Mouse (Mus musculus) liver, adult (tissue): ENCODE data around the gene Sntb2.

Source experiments
- GATA4 ChIP-seq: IDR thresholded peaks from 2 replicates; pipeline ENCODE4 v1.6.1; 2014; ENCODE audit warnings: mild to moderate bottlenecking, low read length; ENCODE audit not compliant: insufficient replicate concordance

Gene Sntb2

DNA sequence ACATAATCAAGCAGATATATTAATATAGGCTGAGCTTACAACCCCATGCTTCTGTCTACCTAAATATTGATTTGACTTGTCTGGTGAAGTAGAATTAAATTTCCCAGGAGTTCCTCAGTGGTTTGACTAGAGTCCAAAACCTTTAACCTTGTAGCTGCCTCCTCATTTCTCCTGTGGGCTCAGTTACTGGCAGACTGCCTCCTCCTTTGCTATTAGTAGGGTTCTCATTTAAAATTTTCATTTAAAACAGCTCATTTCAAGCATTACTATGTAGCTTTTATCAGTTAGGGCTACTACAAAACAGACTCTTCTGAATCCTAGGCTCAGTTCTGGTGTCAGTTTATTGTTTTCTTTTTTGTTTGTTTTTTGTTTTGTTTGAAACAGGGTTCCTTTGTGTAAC lies 50.4 kb downstream of the Sntb2 start:
- TF ChIP-seq GATA4 = no peak

DNA sequence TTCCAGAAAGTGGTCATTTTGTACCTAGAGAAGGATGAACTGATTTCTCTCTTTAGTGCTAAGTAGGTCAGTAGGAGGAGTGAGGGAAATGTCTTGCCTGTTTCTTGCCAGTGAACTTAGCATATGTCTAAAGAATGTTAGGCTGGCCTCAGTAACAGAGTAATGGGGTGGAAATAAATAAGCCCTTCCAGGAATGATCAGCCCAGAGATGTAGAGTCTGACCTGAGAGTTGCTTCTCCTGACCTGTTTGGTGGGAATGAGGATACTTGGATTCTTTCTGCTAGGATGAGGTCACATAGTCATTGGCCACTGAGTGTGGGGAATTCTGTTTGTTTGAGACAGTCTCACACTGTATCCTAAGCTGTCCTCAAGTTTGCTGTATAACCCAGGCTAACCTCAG lies 52.0 kb downstream of the Sntb2 start:
- TF ChIP-seq GATA4 = no peak

DNA sequence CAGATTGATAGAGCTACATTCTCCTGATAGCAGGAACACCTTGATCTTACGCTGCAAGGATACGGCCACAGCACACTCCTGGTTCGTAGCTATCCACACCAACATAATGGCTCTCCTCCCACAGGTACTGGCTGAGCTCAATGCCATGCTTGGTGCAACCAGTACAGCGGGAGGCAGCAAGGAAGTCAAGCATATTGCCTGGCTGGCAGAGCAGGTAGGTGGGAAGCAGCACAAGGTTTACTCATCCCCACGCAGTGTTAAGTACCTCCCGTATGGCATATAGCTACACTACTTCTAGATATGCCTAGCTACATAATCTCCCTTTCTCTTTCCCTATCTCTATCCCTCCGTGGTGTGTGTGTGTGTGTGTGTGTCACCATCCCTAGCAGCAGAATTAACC lies 55.8 kb downstream of the Sntb2 start:
- no peak for TF ChIP-seq GATA4

DNA sequence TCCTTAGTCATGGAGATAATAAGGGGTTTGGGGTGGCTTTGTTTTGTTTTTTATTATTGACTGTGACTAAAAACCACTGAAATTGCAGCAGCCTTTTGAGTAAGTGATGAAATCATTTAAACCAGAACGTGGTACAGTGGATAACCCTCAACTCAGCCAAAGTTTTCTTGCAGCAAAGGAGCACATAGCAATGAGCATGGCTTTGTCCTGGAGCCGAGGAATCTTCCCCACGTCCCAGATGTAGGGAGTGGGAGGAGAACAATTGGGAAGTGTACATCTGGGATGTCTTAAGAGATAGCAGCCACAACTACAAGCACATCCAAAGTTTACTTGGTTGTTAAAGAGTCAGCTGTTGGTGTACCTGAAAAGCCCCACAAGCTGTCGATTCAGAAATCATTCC lies 61.9 kb downstream of the Sntb2 start:
- TF ChIP-seq GATA4 = no peak

DNA sequence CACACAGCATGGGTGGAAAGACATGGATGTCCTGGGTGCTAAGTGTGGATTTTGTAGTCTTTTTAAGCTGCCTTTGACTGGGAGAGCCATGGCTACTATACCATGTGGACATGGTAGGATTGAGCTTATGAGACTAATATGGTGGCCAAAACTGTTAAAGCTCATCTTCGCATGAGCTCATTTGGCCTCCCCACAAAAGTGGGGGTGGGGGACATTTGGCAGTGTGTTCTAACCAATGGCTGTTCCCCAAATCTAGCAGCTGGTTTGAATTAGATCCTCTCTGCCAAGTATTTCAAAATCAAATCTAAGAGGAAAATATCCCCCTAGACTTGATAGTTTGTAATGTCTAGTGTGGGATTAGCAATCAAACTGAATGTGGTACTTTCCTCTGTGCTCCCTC lies 63.5 kb downstream of the Sntb2 start:
- TF ChIP-seq GATA4 = no peak

DNA sequence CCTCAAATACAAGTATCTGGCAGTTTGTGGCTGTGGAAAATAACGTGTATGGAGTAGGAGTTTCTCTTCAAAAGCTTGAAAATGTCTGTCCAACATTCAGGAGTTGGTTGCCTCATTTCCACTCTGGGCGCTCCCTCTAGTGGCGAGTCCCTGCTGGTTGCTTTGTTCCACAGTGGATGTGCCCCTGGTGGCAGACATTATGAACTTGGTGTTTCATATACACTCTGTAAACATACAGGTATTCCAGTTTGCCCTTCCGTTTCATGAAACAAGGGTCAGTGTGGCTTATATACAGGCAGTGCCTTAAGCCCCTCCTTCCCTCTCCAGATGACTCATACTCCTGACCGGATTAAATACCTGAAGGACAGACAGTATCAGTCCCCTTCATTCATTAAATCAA lies 67.0 kb downstream of the Sntb2 start:
- no peak for TF ChIP-seq GATA4

DNA sequence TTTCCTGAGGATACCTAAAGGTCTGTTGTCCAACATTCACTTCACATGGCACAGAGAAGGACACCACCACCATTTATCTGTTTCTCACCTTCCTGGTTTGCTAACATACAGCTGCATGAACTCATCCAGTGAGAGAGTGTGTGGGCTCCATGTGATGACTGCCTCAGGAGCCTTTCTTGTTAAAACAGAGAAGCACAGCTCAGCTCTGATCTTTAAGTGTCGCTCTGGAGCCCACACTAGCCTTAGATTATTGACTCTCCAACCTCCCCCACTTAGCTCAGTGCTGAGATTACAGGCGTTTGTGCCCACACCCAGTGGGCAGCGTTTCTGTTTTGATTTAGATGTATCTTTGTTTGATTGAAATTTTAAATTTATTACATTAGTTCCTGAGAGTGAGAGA lies 72.2 kb downstream of the Sntb2 start:
- TF ChIP-seq GATA4 = no peak

DNA sequence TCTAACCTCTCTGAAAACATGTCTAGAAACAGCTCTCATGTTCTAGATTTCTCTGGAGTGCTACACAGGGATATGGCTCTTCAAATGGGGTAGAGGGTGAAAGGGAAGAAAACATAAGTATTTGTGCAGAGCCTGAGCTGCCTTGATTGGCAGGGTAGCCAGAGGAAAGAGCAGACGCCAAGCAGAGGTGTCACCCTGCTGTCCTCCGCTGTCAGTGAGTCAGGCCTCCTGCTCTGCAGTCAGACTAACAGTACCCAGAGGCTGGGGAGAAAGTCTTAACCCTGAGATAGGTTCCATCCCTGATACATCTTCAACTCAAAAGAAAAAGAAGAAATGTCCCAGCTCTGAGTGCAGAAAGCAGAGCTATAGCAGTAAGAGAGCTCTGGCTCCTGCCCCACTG lies 77.1 kb downstream of the Sntb2 start:
- TF ChIP-seq GATA4 = no peak

DNA sequence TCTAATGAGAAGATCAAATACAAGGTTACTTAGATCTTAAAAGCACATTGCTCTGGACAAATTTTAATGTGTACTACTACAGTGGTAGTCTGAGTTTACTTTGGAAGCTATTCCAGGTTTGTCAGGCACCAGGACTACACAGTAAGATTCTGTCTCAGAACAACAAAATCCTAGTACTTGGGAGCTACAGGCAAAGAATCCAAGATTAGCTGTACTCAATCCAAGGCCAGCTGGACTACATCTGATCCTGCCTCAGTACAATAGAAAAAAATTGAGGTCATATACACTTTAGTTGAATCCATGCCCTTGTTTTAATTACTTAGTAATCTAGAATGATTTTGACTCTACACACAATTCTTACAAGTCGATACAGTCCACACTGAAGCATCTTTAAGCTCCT lies 79.4 kb downstream of the Sntb2 start:
- TF ChIP-seq GATA4 = no peak

DNA sequence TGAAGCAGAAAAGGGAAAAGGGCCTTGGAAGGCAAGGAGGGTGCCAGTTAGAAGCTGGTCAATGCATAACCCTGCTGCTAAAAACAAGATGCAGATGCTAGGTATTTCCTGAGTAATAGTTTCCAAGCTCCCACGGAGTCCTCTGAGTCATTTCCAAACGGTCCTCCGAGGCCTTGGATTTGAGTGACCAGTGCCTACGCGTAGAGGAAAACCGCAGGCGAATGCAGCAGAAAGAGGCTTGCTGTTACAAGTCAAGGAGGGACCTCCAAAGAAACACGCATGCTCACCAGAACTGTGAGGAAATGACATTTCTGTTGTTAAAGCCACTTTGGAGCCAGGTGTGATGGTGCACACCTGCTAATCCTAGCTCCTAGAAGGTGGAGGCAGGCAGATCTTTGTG lies 87.9 kb downstream of the Sntb2 start:
- no peak for TF ChIP-seq GATA4

DNA sequence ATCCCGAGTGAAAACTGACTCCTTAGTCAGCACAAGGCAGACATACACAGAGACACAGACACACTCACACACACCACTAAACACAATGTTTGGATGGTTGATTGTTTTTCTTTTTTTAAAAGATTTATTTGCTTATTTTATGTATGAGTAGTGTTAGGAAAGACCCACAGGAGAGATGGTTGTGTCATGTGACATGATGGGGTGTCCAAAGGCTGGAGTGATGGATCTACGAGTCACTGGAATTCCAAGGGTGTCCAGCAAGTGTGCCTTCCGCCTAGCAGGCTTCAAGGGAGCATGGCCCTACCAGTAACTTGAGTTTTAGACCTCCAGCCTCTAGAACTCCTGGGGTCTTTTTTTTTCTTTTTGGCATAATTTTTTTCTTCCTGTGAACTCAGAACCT lies 93.8 kb downstream of the Sntb2 start:
- no peak for TF ChIP-seq GATA4

DNA sequence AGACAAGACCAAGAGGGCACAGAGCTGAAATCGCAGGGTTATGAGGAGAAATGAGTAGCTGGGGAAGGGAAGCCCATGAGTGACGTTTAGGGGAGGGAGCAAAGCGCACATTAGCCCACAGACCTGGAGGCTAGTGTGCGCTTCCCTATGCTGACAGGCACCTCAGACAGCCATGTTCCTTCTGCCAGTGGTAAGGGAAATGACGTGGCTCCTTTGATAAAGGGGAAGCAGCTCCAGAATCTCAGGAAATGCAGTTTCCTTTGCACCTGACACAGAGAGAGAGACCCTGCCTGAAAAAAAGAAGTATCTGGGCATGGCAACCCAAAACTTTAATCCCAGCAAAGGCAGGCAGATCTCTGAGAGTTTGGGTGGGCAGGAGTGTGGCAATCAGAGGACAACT lies 94.5 kb downstream of the Sntb2 start:
- no peak for TF ChIP-seq GATA4

DNA sequence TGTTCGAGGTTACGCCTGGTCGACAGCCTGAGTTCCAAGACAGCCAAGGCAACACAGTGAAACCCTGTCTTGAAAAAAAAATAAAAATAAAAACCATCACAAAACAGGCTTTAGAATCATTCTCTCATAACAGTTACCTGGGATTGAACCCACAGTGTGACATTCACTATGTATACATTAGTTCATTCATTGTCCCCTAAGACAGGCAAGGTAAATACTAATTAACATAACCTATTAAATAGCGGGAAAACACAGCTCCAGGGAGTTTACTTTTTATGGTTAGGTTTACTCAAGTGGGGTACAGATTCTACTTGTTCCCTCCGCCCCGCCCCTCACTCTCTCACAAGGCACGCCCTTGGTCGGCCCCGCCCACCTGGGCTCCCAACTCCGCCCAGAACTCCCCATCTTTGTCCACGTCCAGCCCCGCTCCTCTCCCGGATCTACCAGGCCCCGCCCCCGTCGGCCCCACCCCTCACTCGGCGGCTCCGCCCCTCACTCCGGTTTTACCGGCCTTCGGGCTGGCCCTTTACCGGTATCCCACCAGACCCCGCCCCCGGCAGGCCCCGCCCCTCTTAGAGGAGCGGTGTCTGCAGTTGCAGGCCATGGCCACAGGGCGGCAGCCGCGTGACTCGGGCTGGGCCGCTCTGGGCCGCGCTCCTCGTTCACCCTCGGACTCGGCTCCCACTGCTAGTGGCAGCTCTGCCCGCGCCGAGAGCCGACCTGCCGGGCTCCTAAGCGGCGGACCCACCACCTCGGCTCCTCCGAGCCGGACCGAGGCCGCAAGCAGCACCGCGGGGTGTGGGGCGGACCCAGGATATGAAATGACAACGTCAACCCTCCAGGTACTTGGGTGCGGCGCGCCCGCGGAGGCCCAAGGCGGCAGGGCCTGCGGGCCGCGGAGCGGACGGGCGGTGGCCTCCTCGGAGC lies 95.4 kb downstream of the Sntb2 start, which contains the start of gene Vps4a:
Gene Vps4a (plus strand): TSS at position 573 of the 927 bp plus-strand sequence.
- no peak for TF ChIP-seq GATA4

DNA sequence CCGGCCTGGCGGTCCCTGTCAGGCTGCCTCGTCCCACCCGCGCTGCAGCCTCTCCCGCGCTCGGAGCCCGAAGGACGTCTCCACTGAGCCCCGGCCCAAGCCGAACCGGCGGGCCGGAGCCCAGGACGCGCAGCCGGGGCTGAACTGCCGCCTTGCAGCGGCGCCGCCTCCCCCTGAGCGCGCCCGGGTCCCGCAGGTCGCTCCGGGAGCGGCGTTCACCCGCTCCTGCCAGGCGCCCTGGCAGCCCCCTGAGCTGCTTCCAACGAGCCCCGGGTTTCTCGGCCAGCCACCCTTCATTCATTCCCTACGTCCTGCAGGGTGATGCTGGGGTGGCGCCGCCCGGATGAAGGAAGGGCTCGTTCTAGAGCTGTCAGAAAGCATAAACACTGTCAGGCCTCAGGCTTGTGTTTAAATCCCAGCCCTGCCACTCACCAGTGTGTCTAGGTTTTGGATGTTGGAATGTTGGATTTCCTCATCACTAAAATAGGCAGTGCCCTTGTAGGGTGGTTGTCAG lies 96.1 kb downstream of the Sntb2 start:
- no peak for TF ChIP-seq GATA4

DNA sequence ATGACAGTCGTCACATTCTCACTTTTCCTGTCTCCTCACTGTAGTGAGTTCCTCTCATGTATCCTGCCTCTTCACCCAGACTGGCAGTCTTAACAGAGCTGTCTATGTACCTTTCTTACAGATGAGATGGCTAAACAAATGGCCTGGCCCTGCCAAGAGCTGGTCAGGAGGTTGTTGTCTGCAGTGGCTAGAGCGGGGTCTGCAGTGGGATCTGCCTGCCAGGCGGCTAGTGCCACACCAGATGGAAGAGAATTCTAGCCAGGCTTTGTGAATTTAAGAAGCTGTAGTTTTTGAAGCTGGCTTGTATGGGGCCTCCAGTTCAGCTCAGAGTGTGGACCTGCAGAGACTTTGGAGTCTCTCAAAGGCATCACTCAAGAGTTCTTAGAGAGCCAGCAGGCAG lies 100.1 kb downstream of the Sntb2 start:
- TF ChIP-seq GATA4 = no peak

DNA sequence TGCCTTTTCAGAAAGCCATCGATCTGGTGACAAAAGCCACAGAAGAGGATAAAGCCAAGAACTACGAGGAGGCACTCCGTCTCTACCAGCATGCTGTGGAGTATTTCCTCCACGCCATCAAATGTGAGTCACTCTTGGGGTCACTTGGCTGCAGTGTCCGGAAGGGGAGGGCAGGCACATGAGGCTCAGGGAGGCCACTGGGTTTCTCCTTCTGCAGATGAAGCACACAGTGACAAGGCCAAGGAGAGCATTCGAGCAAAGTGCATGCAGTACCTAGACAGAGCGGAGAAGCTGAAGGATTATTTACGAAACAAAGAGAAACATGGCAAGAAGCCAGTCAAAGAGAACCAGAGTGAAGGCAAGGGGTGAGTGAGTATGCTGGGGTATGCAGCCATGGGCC lies 101.1 kb downstream of the Sntb2 start:
- TF ChIP-seq GATA4 = no peak

DNA sequence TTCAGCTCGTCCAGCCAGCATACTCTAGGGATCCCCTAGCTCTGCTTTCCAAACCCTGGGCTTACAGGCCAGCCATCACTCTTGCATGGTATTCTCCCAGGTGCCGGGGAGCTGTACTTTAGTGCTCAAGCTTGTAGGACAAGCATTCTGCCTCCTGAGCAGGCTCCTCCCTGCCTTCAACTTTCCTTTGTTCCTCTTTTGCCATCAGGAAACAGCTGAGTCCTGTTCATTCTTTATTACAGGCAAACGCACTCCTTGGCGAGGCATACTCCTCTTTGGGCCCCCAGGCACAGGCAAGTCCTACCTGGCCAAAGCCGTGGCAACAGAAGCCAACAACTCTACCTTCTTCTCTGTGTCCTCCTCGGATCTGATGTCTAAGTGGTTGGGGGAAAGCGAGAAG lies 105.1 kb downstream of the Sntb2 start:
- no peak for TF ChIP-seq GATA4
